Mouse (Mus musculus) G1E-ER4 (cell line): ENCODE data around the gene Tcf20. TPM values are rescaled to one million over a fixed set of nuclear protein-coding genes. Genes with fewer than 3 reads are reported as not detected.

Source experiments
- GATA1 ChIP-seq: IDR thresholded peaks from one replicate; pipeline ENCODE4 v1.8.0; 2012; ENCODE audit warnings: low read length, inconsistent platforms
- polyA plus RNA-seq: library from polyadenylated mRNA; stranded (reverse); fragments of >175 nt; gene quantifications from 2 replicates; pipeline ENCODE4 v1.2.3, GENCODE M21; 2012

Tcf20 gene
- 23.2 and 23.5 TPM in 2 replicates for polyA plus RNA-seq

DNA sequence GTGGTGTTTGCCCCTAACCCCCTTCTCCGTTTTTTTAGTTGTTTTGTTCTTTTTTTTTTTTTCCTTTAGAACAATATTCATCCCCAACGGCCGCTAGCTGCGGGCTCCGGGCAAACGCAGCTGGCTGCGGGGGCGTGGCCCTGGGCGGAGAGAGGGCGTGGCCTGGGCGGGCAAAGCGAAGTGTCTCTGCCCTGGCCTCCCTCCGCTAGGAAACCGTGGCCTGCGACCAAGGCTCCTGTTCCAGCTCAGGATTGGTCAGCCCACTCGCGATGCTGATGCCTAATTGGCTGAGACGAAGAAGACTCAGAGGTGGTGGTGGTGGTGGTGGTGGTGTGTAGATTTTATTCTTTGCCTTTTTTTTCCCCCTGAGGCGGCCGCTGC is at the start of gene Tcf20:
Gene Tcf20 (minus strand): TSS at position 141 of the 381 bp plus-strand sequence.
- TF ChIP-seq GATA1: no peak

DNA sequence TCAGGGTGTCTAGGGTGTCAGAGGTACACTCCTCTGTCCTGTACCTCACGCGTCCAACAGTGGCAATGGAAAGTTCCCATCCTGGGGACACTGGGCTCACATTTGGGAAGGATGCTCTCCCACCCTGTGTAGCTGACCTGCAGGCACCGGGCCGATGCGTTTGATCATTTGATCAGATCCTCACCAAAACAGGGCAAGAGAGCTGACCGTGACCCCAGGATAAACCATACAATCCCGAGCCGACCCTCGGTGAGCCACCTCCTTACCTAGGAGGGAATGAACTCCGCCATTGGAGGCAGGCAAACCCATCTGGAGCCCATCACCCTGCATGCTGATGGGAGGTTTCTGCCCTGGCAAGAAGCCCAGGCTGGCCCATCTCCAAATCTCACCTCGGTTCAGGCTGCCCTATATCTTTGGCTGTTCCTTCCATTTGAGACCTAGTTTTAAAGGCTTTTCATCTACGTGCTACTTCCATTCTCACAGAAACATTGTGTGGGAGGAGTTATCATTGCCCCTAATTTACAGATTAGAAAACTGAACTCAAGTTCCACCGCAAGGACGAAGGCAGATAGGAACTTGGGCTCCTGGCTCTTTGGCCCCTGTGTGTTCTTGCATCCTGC is 49.3 kb upstream of the Tcf20 start:
- no peak for TF ChIP-seq GATA1

- TF ChIP-seq GATA1: no peak
Measured at GRCm38 (mm10) chr15:83036089-83036488, 48.4 kb upstream of the Tcf20 start.

GRCm38 (mm10) chr15:83034275-83034977 is 46.8 kb upstream of the Tcf20 start:
- TF ChIP-seq GATA1: no peak

DNA sequence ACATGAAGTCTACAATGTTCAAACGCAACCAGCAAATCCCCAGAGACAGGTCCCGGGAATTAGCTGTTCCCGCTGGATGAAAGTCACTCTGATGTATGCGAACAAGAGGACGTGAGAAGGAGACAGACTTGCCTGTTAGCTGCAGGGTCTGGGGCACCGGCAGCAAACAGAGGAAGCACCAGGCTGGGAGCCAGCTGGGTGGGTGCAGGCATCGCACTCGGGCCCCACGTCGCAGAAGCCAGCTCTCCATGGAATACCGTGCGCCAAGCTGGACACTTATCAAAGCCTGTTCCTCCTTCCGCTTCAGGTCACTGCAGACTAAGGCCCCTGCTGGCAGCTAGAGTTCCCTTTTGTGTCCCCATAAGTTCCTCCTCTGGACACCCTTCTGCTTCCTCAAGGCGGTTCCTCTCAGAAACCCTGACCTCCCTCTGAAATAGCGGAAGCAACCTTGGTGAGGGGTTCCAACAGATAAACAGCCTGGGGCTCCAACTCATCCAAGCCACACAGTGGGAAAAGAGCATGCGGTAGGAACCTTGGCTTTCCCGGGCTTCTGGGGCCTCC is 45.4 kb upstream of the Tcf20 start, which contains the start of gene Nfam1:
Gene Nfam1 (minus strand): TSS at position 326 of the 561 bp plus-strand sequence.
- TF ChIP-seq GATA1: no peak

DNA sequence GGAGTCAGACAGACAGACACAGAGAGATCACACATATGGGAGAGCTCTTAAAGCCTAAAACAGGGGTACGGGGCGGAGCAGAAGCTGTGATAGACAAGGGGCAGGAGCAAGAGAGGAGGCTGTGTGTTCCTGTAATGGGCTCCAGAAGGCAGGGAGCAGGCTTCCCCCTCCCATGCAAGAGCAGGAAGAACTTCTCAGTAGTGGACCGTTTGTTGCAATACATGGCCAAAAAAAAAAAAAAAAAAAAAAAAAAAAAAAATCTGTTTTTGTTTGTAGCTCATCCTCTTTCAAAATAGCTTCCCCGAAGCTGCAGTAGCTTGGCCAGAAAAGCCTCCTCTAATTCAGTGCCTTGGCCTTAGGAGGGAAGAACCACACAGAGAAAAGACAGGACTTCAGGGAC is 43.2 kb upstream of the Tcf20 start:
- no peak for TF ChIP-seq GATA1

- no peak for TF ChIP-seq GATA1
Measured at GRCm38 (mm10) chr15:83029725-83030718, 42.4 kb upstream of the Tcf20 start.

- no peak for TF ChIP-seq GATA1
Measured at GRCm38 (mm10) chr15:83026129-83026528, 38.5 kb upstream of the Tcf20 start.

DNA sequence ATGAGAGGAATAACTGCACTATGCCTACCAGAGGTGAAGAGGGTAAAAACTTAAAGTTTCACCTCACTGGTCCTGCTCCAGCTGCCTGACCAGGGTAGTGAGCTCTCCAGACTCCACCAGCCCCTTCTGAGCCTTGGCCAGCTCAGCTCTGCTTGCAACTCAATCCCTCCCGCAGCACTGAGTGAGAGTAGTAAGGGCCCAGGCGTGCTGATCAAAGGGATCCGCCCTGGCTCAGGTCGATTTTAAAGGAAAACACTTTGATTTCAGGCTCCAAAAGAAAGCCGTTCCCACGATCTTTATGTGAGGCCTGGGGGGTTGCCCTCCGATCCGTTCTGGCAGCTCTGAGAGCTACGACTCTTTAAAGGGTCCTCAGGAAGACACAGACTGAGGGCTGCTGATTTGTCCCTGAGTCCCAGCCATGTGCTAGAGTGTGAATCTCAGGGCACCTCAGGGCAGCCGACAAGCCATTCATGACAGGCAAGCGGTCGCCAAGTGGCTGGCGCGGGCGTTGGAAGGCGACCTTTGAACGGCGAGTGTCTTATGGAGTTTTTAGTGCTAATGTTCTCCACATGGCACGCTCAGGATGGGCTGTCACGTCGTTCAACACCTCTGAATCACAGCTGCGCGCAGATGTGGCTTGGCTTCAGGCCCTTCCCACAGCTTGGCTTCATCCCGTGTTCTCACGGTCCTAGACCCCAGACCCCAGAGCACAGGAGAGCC is 37.5 kb upstream of the Tcf20 start:
- no peak for TF ChIP-seq GATA1

DNA sequence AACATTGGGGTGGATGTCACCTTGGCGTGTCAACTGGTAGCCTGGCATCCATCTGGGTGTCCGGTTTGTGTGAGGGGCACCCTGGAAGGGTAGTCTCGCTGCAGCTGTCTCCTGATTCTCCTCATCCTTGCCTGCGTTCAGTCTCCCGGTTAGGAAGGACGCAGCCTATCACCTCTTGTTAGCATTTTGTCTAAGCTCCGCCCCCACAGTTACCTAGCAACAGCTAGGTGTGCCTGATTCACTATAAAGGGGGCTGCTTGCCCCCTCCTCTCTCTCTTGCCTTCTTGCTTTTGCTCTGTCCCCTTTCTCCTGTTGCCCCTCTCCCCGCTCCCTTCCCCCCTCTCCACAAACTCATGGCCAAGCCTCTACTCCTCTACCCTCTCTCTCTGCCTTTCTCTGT is 35.3 kb upstream of the Tcf20 start:
- no peak for TF ChIP-seq GATA1

- TF ChIP-seq GATA1: no peak
Measured at GRCm38 (mm10) chr15:83010990-83011664, 23.5 kb upstream of the Tcf20 start.

- no peak for TF ChIP-seq GATA1
Measured at GRCm38 (mm10) chr15:83010423-83010822, 22.8 kb upstream of the Tcf20 start.

GRCm38 (mm10) chr15:83009532-83009931 is 21.9 kb upstream of the Tcf20 start:
- no peak for TF ChIP-seq GATA1

GRCm38 (mm10) chr15:83008761-83009423 is 21.2 kb upstream of the Tcf20 start:
- no peak for TF ChIP-seq GATA1
